Mouse (Mus musculus): ENCODE results near the gene Mroh2a. TPM values are rescaled to one million over a fixed set of nuclear protein-coding genes. Genes with fewer than 3 reads are reported as not detected.

The Mroh2a gene
- polyA plus RNA-seq, 1 experiment from 2014 or later = 0.61 TPM

DNA sequence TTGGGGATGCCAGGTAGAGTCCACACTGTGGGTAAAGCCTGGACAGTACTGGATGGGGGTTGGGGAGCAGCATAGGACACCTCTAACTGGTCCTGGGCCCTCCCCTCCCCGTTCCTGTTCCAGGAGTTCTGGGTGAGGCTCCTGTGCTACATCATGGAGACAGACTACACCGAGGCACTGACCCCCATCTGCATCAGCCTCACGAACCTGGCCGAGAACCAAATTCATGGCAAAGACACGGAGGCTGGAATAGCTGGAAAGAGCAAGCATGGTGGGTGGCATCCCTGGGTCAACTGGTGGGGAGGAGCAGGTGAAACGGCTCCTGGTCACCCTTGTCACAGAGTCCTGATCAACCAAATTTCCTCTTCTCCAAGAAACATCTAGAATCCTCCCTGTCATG lies 12.0 kb downstream of the Mroh2a start:
- peak; percentile 14; the same call in 1 of the 2 replicates for ATAC-seq (ENCODE audit: low read depth)
- no peak overlapping the region for H3K4me2 ChIP-seq (ENCODE audit: low read depth, low read length)
- no peak overlapping the region for H3K27ac ChIP-seq (ENCODE audit: low read length)
- no peak overlapping the region for H3K4me3 ChIP-seq (ENCODE audit: low read depth, low read length)
- 56% methylated on average over 6 of the region's 6 CpGs for WGBS (ENCODE audit: insufficient replicate concordance)
- H3K27me3 ChIP-seq (ENCODE audit: control insufficient read depth, insufficient read depth, low read depth, low read length) = no peaks in the 10 kb centered on the region
- no peak overlapping the region for H3K9ac ChIP-seq (ENCODE audit: low read depth, low read length)
- H3K36me3 ChIP-seq (ENCODE audit: control insufficient read depth, insufficient read depth) = no peaks in the 10 kb centered on the region
- H3K9me3 ChIP-seq (replicated peaks; ENCODE audit: control insufficient read depth, low read length) = peaks cover 45% of the 10 kb centered on the region
- H3K4me1 ChIP-seq (ENCODE audit: control insufficient read depth, low read depth, low read length) = no peaks in the 10 kb centered on the region

DNA sequence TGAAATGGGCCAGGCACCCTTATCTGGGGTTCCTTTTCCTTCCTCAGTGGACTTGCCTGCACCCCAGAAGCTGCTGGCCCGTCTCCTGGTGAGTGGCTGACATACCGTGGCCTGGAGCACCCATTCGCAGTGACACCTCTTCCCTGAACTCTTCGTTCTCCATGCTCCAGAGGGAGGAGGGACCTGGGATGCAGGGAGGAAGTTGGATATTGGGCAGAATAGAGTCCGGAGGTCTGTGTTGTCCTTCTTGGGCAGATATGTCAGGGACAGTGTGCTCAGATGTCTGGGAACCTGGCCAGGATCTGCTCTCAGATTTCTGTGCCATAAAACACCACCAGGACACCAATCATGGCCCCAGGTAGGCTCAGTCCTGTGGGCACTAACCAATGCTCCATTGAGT lies 13.3 kb downstream of the Mroh2a start:
- no peaks in the 10 kb centered on the region for H3K36me3 ChIP-seq (ENCODE audit: control insufficient read depth, insufficient read depth)
- no peak overlapping the region for H3K27ac ChIP-seq (ENCODE audit: low read length)
- 56% methylated on average over 5 of the region's 5 CpGs for WGBS (ENCODE audit: insufficient replicate concordance)
- H3K4me3 ChIP-seq (ENCODE audit: low read depth, low read length) = no peak overlapping the region
- peaks cover 36% of the 10 kb centered on the region for H3K9me3 ChIP-seq (replicated peaks; ENCODE audit: control insufficient read depth, low read length)
- H3K4me1 ChIP-seq (ENCODE audit: control insufficient read depth, low read depth, low read length) = no peaks in the 10 kb centered on the region
- ATAC-seq (ENCODE audit: low read depth) = no peak
- no peak overlapping the region for H3K4me2 ChIP-seq (ENCODE audit: low read depth, low read length)
- no peaks in the 10 kb centered on the region for H3K27me3 ChIP-seq (ENCODE audit: control insufficient read depth, insufficient read depth, low read depth, low read length)
- no peak overlapping the region for H3K9ac ChIP-seq (ENCODE audit: low read depth, low read length)

DNA sequence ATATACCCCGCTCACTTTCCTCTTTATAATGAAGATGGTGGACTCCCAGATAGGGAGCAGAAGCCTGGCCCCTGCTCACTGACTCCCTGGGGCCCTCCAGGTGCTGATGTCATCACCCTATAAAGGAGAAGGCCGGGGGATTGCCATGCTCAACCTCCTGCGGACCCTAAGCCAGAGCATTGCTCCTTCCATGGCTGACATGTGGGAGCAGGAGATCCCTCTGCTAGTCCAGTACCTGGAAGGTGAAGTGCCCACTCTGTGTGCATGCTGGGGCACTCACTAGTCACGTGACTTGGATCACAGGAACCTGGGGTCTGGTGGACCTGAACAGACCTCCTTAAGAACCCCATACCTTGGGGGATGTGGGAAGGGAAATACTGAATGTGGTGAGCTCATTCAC lies 13.8 kb downstream of the Mroh2a start:
- peaks cover 34% of the 10 kb centered on the region for H3K9me3 ChIP-seq (replicated peaks; ENCODE audit: control insufficient read depth, low read length)
- H3K4me1 ChIP-seq (ENCODE audit: control insufficient read depth, low read depth, low read length) = no peaks in the 10 kb centered on the region
- H3K4me3 ChIP-seq (ENCODE audit: low read depth, low read length) = no peak overlapping the region
- H3K27ac ChIP-seq (ENCODE audit: low read length) = no peak overlapping the region
- no peaks in the 10 kb centered on the region for H3K36me3 ChIP-seq (ENCODE audit: control insufficient read depth, insufficient read depth)
- no peaks in the 10 kb centered on the region for H3K27me3 ChIP-seq (ENCODE audit: control insufficient read depth, insufficient read depth, low read depth, low read length)
- 48% methylated on average over 4 of the region's 4 CpGs for whole genome bisulfite sequencing (ENCODE audit: insufficient replicate concordance)
- ATAC-seq (ENCODE audit: low read depth) = no peak
- H3K9ac ChIP-seq (ENCODE audit: low read depth, low read length) = no peak overlapping the region
- no peak overlapping the region for H3K4me2 ChIP-seq (ENCODE audit: low read depth, low read length)

DNA sequence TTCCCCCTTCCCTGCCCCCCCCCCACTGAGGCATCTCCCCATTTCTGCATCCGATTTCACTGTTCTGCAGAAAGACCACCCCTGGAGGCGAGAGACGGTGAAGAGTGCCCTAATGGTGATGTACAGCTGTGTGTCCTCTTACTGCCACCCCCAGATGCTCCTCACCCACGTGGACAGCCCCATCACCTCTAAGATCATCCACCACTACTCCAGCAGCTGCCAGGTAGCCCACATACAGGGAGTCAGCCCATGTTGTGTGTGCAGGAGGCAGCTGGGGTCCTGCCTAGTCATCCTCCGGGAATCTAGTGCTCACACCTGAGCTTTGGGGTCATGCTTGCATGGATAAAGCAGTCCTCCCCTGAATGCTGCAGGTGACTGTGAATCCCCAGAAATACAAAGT lies 17.1 kb downstream of the Mroh2a start:
- Histone ChIP-seq H3K4me1 (ENCODE audit: control insufficient read depth, low read depth, low read length) (no peaks in the 10 kb centered on the region), H3K4me2 (ENCODE audit: low read depth, low read length) (no peak overlapping the region), H3K27ac (ENCODE audit: low read length) (no peak overlapping the region), H3K36me3 (ENCODE audit: control insufficient read depth, insufficient read depth) (no peaks in the 10 kb centered on the region), H3K9me3 (replicated peaks; ENCODE audit: control insufficient read depth, low read length) (peaks cover 25% of the 10 kb centered on the region), H3K9ac (ENCODE audit: low read depth, low read length) (no peak overlapping the region), H3K27me3 (ENCODE audit: control insufficient read depth, insufficient read depth, low read depth, low read length) (no peaks in the 10 kb centered on the region), H3K4me3 (ENCODE audit: low read depth, low read length) (no peak overlapping the region)
- 51% methylated on average over 5 of the region's 5 CpGs for WGBS (ENCODE audit: insufficient replicate concordance)
- ATAC-seq (ENCODE audit: low read depth) = no peak

DNA sequence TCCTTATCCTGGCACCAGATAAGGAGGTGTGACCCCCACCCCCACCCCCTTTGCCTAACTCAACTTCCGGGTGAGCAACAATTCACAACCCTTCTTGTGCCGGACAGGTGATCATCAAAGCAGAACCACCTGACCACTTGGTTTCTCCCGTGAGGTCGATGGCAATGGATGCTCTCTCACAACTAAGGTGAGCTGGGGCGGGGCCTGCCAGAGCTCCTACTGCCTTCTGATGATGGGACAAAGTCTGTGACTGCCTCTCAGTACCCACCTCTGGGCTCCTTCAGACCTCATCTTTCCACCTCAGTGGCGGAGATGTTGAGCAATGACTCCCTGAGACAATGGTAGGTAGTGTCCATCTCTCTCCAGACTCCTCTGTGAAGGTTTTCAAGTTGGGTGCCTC lies 19.1 kb downstream of the Mroh2a start:
- no peak overlapping the region for H3K9ac ChIP-seq (ENCODE audit: low read depth, low read length)
- 56% methylated on average over 6 of the region's 6 CpGs for WGBS (ENCODE audit: insufficient replicate concordance)
- no peaks in the 10 kb centered on the region for H3K4me1 ChIP-seq (ENCODE audit: control insufficient read depth, low read depth, low read length)
- no peaks in the 10 kb centered on the region for H3K36me3 ChIP-seq (ENCODE audit: control insufficient read depth, insufficient read depth)
- no peak for ATAC-seq (ENCODE audit: low read depth)
- no peaks in the 10 kb centered on the region for H3K27me3 ChIP-seq (ENCODE audit: control insufficient read depth, insufficient read depth, low read depth, low read length)
- no peak overlapping the region for H3K4me2 ChIP-seq (ENCODE audit: low read depth, low read length)
- no peak overlapping the region for H3K4me3 ChIP-seq (ENCODE audit: low read depth, low read length)
- H3K27ac ChIP-seq (ENCODE audit: low read length) = no peak overlapping the region
- peaks cover 21% of the 10 kb centered on the region for H3K9me3 ChIP-seq (replicated peaks; ENCODE audit: control insufficient read depth, low read length)

DNA sequence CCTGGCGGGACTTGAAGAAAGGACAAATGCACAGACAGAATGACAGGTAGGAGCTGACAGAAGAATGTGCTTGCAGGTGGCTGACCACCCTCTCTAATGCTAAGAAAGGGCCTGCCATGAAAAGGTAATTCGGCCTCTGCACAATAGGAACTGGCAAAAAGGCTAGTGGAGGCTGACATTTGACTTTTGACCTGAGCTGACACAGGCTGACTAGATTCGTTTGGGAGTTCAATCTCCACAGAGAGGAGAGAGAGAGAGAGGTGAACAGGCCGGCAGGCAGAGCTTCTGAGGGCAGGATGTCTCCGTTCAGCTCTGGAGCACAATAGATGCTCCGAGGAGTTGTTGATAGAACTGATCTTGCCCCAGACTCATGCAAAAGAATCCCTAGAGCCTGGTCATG lies 19.6 kb downstream of the Mroh2a start:
- Histone ChIP-seq H3K9ac (ENCODE audit: low read depth, low read length) (no peak overlapping the region), H3K27ac (ENCODE audit: low read length) (no peak overlapping the region), H3K27me3 (ENCODE audit: control insufficient read depth, insufficient read depth, low read depth, low read length) (no peaks in the 10 kb centered on the region), H3K4me2 (ENCODE audit: low read depth, low read length) (no peak overlapping the region), H3K9me3 (replicated peaks; ENCODE audit: control insufficient read depth, low read length) (peaks cover 18% of the 10 kb centered on the region), H3K36me3 (ENCODE audit: control insufficient read depth, insufficient read depth) (no peaks in the 10 kb centered on the region), H3K4me3 (ENCODE audit: low read depth, low read length) (no peak overlapping the region), H3K4me1 (ENCODE audit: control insufficient read depth, low read depth, low read length) (no peaks in the 10 kb centered on the region)
- 35% methylated on average over 6 of the region's 6 CpGs for WGBS (ENCODE audit: insufficient replicate concordance)
- ATAC-seq (ENCODE audit: low read depth) = no peak

DNA sequence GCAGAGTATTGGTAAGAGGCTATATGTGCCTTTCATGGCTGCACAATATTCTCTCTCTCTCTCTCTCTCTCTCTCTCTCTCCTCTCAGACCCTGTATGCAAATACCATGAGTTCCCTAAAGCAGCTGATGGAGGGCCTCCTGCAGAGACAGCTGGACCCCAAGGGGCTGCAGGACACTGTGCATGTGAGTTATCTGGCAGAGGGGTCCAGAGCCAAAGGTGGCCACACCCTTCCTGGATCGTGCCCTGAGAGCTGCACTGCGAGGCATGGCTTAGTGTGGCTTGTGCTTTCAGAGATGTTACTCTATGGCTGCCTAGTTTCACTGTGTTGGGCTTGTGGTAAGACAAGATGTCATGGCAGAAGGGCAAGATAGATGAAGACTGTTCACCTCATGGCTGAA lies 20.9 kb downstream of the Mroh2a start:
- no peak overlapping the region for H3K27ac ChIP-seq (ENCODE audit: low read length)
- WGBS (ENCODE audit: insufficient replicate concordance) = 24% methylated on average over 2 of the region's 2 CpGs
- H3K9ac ChIP-seq (ENCODE audit: low read depth, low read length) = no peak overlapping the region
- peaks cover 11% of the 10 kb centered on the region for H3K9me3 ChIP-seq (replicated peaks; ENCODE audit: control insufficient read depth, low read length)
- H3K4me3 ChIP-seq (ENCODE audit: low read depth, low read length) = no peak overlapping the region
- no peaks in the 10 kb centered on the region for H3K36me3 ChIP-seq (ENCODE audit: control insufficient read depth, insufficient read depth)
- H3K4me1 ChIP-seq (ENCODE audit: control insufficient read depth, low read depth, low read length) = no peaks in the 10 kb centered on the region
- no peak for ATAC-seq (ENCODE audit: low read depth)
- H3K27me3 ChIP-seq (ENCODE audit: control insufficient read depth, insufficient read depth, low read depth, low read length) = no peaks in the 10 kb centered on the region
- no peak overlapping the region for H3K4me2 ChIP-seq (ENCODE audit: low read depth, low read length)

DNA sequence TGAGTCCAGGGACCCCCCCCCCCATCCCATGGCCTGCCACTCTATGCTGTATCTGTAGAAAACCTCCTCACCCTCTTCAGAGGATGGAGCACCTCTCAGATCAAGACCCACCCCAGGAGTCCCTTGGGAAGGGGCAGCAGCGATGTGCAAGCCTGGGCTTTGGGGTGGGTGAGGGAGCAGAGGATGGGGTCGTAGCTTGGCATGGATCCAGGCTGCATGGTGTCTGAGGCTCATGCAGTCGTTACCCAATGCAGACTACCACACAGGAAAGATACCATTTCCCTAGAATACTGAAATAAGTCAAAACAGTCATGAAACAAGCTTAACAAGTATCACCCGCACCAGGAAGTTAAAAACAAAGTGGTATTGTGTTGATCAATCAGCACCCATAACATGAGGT lies 21.9 kb downstream of the Mroh2a start:
- Histone ChIP-seq H3K4me1 (ENCODE audit: control insufficient read depth, low read depth, low read length) (no peaks in the 10 kb centered on the region), H3K27me3 (ENCODE audit: control insufficient read depth, insufficient read depth, low read depth, low read length) (no peaks in the 10 kb centered on the region), H3K4me3 (ENCODE audit: low read depth, low read length) (no peak overlapping the region), H3K36me3 (ENCODE audit: control insufficient read depth, insufficient read depth) (no peaks in the 10 kb centered on the region), H3K9me3 (replicated peaks; ENCODE audit: control insufficient read depth, low read length) (peaks cover 7% of the 10 kb centered on the region), H3K27ac (ENCODE audit: low read length) (no peak overlapping the region), H3K4me2 (ENCODE audit: low read depth, low read length) (no peak overlapping the region), H3K9ac (ENCODE audit: low read depth, low read length) (no peak overlapping the region)
- ATAC-seq (ENCODE audit: low read depth) = no peak
- WGBS (ENCODE audit: insufficient replicate concordance) = 46% methylated on average over 4 of the region's 4 CpGs

DNA sequence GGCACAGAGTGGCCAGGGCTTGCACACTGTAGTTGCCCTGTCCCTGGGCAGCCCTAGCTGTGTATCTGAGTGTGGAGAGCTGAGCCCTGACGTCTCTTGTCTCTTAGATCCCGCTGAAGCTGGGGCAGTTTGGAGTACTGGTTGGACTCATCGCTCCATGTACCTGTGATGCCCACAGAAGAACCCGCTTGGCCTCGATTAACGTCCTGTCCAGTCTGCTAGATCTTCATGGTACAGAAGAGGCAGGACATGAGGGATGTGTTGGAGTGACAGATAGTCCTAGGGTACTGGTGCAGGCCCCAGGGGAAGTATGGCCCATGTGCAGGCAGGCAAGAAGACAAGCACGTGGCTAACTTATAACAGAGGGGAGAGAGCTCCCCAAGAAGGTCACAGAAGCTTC lies 22.8 kb downstream of the Mroh2a start:
- WGBS (ENCODE audit: insufficient replicate concordance) = 59% methylated on average over 7 of the region's 7 CpGs
- Histone ChIP-seq H3K4me1 (ENCODE audit: control insufficient read depth, low read depth, low read length) (no peaks in the 10 kb centered on the region), H3K4me3 (ENCODE audit: low read depth, low read length) (no peak overlapping the region), H3K27ac (ENCODE audit: low read length) (no peak overlapping the region), H3K4me2 (ENCODE audit: low read depth, low read length) (no peak overlapping the region), H3K36me3 (ENCODE audit: control insufficient read depth, insufficient read depth) (no peaks in the 10 kb centered on the region), H3K27me3 (ENCODE audit: control insufficient read depth, insufficient read depth, low read depth, low read length) (no peaks in the 10 kb centered on the region), H3K9me3 (replicated peaks; ENCODE audit: control insufficient read depth, low read length) (peaks cover 7% of the 10 kb centered on the region), H3K9ac (ENCODE audit: low read depth, low read length) (no peak overlapping the region)
- ATAC-seq (ENCODE audit: low read depth) = no peak

DNA sequence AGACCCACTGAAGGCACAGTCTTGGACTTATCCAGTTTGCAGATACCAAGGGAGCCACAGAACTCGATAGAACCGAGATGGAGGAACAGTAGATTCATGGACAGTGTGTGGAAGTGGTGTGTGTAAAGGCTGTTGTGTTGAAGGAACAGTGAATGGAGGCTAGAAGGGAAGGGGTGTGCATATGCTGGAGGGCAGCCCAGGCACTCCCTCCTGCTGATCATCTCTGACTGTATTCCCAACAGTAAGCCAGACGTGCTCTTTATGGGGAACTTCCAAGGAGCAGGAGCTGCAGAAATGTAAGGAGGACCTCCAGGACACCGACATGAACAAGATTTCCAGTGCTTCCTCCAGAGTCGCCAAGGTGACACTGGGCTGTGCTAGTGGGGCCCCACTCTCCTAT lies 23.2 kb downstream of the Mroh2a start:
- no peak for ATAC-seq (ENCODE audit: low read depth)
- no peak overlapping the region for H3K9ac ChIP-seq (ENCODE audit: low read depth, low read length)
- H3K4me2 ChIP-seq (ENCODE audit: low read depth, low read length) = no peak overlapping the region
- 59% methylated on average over 5 of the region's 5 CpGs for WGBS (ENCODE audit: insufficient replicate concordance)
- H3K4me3 ChIP-seq (ENCODE audit: low read depth, low read length) = no peak overlapping the region
- no peaks in the 10 kb centered on the region for H3K27me3 ChIP-seq (ENCODE audit: control insufficient read depth, insufficient read depth, low read depth, low read length)
- no peak overlapping the region for H3K27ac ChIP-seq (ENCODE audit: low read length)
- no peaks in the 10 kb centered on the region for H3K4me1 ChIP-seq (ENCODE audit: control insufficient read depth, low read depth, low read length)
- no peaks in the 10 kb centered on the region for H3K36me3 ChIP-seq (ENCODE audit: control insufficient read depth, insufficient read depth)
- H3K9me3 ChIP-seq (replicated peaks; ENCODE audit: control insufficient read depth, low read length) = peaks cover 7% of the 10 kb centered on the region

Measured in liver, embryonic 16.5 days (tissue).